Mouse (Mus musculus): ENCODE results near the gene Aanat.

DNA sequence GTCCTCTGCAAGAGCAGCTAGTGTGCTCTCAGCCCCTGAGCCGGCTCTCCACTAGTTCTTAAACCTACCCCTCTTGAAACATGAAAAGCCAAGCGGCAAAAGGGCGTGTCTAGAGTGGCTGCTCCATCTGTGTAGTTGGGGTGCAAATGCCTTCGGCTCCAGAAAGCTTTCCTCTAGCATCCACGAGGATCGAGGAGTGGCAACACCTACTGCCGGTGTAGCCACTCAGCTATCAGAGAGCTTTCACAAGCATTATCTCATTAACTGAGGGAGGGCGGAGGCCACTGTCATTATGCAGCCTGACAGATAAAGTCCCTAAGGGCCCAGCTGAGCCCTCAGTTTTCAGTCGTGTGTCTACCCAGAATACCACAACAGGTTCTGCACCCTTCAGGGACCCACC is 33.8 kb downstream of the Aanat start:
- TF ChIP-seq MEF2A (IDR thresholded peaks at IDR 0.05; ENCODE audit: extremely low read depth, insufficient replicate concordance, low read depth, low read length, poor library complexity, severe bottlenecking) (no peak), CTCF (IDR thresholded peaks at IDR 0.05 in 2 of 3, conservative IDR thresholded peaks at IDR 0.05 in 1 of 3; ENCODE audit: control insufficient read depth in 1 of 3, insufficient read depth in 1 of 3, low read depth in 2 of 3, low read length in 3 of 3, poor library complexity in 1 of 3, severe bottlenecking in 1 of 3) (no peak), HCFC1 (IDR thresholded peaks at IDR 0.05; ENCODE audit: low read depth, low read length) (peak; percentile 45; the same call in 1 of the 2 replicates), KAT2A (conservative IDR thresholded peaks at IDR 0.05; ENCODE audit: low read depth, low read length) (no peak), POLR2AphosphoS5 (IDR thresholded peaks at IDR 0.05; ENCODE audit: borderline replicate concordance, low read depth, low read length) (no peak), MAFK (IDR thresholded peaks at IDR 0.05; ENCODE audit: borderline replicate concordance, low read depth, low read length) (peak; percentile 37; the same call in 1 of the 2 replicates), GABPA (IDR thresholded peaks at IDR 0.05; ENCODE audit: low read depth, low read length) (0 out of 2 replicates have a peak, but pooled peaks have one; percentile 8), BHLHE40 (IDR thresholded peaks at IDR 0.05; ENCODE audit: borderline replicate concordance, low read depth, low read length) (0 out of 2 replicates have a peak, but pooled peaks have one; percentile 20), CHD2 (IDR thresholded peaks at IDR 0.05; ENCODE audit: low read length) (no peak), MAX (IDR thresholded peaks at IDR 0.05; ENCODE audit: low read length) (peak; percentile 92)
